ENCODE assay signal across 22 mouse cellular contexts in genomic region chr17:7206434-7207145, GRCm38 (mm10). TPM values are rescaled to one million over a fixed set of nuclear protein-coding genes. Genes with fewer than 3 reads are reported as not detected.
DNase-seq lines count a peak whose midpoint lies in the region; ATAC-seq and TF ChIP-seq lines count a peak whose summit lies in the region.
"Had no signal": no experiment of that assay in that cellular context is flagged by ENCODE, and none has a peak within 500 bp of the region (broad histone marks: within the 10 kb centered on the region; RNA-seq: fewer than 3 reads in every experiment).

No protein-coding gene starts in this region.

- WGBS in kidney, embryonic 14.5 days: 76% methylated on average over 6 of the region's 6 CpGs

- H3K27ac ChIP-seq in kidney, embryonic 14.5 days (ENCODE audit: low read depth, low read length): no peak overlapping the region; the same call in 1 of the 2 replicates
- H3K27ac ChIP-seq: heart, embryonic 15.5 days; hindbrain, embryonic 14.5 days; midbrain, embryonic 13.5 days; neural tube, embryonic 12.5 days had no signal

- no peak overlapping the region for H3K9ac ChIP-seq in kidney, embryonic 14.5 days (ENCODE audit: low read depth, low read length)
- H3K9ac ChIP-seq: forebrain, postnatal 0 days; heart, embryonic 15.5 days; hindbrain, embryonic 14.5 days; midbrain, embryonic 13.5 days; neural tube, embryonic 12.5 days had no signal

- no peak overlapping the region for H3K4me2 ChIP-seq in kidney, embryonic 14.5 days (replicated peaks; ENCODE audit: low read depth, low read length)
- H3K4me2 ChIP-seq: heart, embryonic 15.5 days; hindbrain, embryonic 14.5 days; midbrain, embryonic 13.5 days; neural tube, embryonic 12.5 days had no signal

- no peak for DNase-seq in kidney, postnatal 36 days
- DNase-seq in ZHBTc4 (ENCODE audit: low read depth, low spot score): peak; percentile 57
- DNase-seq in adrenal gland, postnatal 4 days (ENCODE audit: low spot score in 2 of 2): no peak
- no peak for DNase-seq in right cerebral cortex, postnatal 25 days
- DNase-seq: adrenal gland, postnatal 25 days; cerebellum, adult 11-12 months; cerebellum, postnatal 14 days; forebrain, postnatal 0 days; heart, postnatal 36 days; kidney, adult 2 months; lung, adult 18-20 months; lung, postnatal 10 days; thymus, adult 18-20 months; thymus, postnatal 4 days had no signal

- TF ChIP-seq CTCF in E14TG2a.4 (conservative IDR thresholded peaks at IDR 0.05; ENCODE audit: low read length): no peak

- no peaks in the 10 kb centered on the region for H3K36me3 ChIP-seq in kidney, embryonic 14.5 days (ENCODE audit: control insufficient read depth, insufficient read depth, low read length)
- no peaks in the 10 kb centered on the region for H3K36me3 ChIP-seq in E14TG2a.4 (ENCODE audit: insufficient read depth, low read length)
- H3K36me3 ChIP-seq: forebrain, embryonic 10.5 days; heart, embryonic 15.5 days; midbrain, embryonic 13.5 days; neural tube, embryonic 12.5 days had no signal

- peaks cover 21% of the 10 kb centered on the region for H3K4me1 ChIP-seq in kidney, embryonic 14.5 days (ENCODE audit: control insufficient read depth, insufficient read depth, low read length)
- H3K4me1 ChIP-seq in E14TG2a.4 (replicated peaks; ENCODE audit: low read depth, low read length): peaks cover 82% of the 10 kb centered on the region

- no peak overlapping the region for H3K4me3 ChIP-seq in kidney, embryonic 14.5 days (ENCODE audit: low read length)
- H3K4me3 ChIP-seq in E14TG2a.4 (replicated peaks; ENCODE audit: low read length): peak overlapping the region; percentile 30
- H3K4me3 ChIP-seq: forebrain, embryonic 10.5 days; heart, embryonic 15.5 days; midbrain, embryonic 13.5 days; neural tube, embryonic 12.5 days had no signal

- no peaks in the 10 kb centered on the region for H3K9me3 ChIP-seq in kidney, embryonic 14.5 days (ENCODE audit: control insufficient read depth, low read length)
- H3K9me3 ChIP-seq in E14TG2a.4 (ENCODE audit: low read length): no peaks in the 10 kb centered on the region
- H3K9me3 ChIP-seq: forebrain, embryonic 10.5 days; heart, embryonic 15.5 days; midbrain, embryonic 13.5 days; neural tube, embryonic 12.5 days had no signal

- ATAC-seq in kidney, embryonic 14.5 days (ENCODE audit: low FRiP score, low TSS enrichment): 0 out of 2 replicates have a peak, but pooled peaks have one; percentile 11
- ATAC-seq in neutrophil, adult 5-6 weeks (ENCODE audit: extremely low read depth, insufficient number of reproducible peaks, low FRiP score, poor library complexity, severe bottlenecking): peak; percentile 61
- ATAC-seq: midbrain, embryonic 13.5 days had no signal

- no peaks in the 10 kb centered on the region for H3K27me3 ChIP-seq in kidney, embryonic 14.5 days (ENCODE audit: control insufficient read depth, insufficient read depth, low read length)
- no peaks in the 10 kb centered on the region for H3K27me3 ChIP-seq in E14TG2a.4 (ENCODE audit: insufficient read depth, low read length)
- H3K27me3 ChIP-seq: heart, embryonic 15.5 days; midbrain, embryonic 13.5 days; neural tube, embryonic 12.5 days had no signal

RNA-seq across cellular contexts. Expression of gene Rps6ka2, which starts 36.7 kb away (rescaled TPM):
- polyA plus RNA-seq in kidney, embryonic 14.5 days (2014; fragmentation: Nextera tagmentation; extraction: Ambion mirVana): 18.3 and 30.7 TPM in 2 replicates
- total RNA-seq in neutrophil, adult 5-6 weeks (2017): 9.5 and 9.7 TPM in 2 replicates
- 10 to 100 TPM; 18.7 to 22.6 TPM for total RNA-seq in adrenal gland, postnatal 4 days (2021)
